Mouse (Mus musculus): ENCODE data around the gene Lypd5.

DNA sequence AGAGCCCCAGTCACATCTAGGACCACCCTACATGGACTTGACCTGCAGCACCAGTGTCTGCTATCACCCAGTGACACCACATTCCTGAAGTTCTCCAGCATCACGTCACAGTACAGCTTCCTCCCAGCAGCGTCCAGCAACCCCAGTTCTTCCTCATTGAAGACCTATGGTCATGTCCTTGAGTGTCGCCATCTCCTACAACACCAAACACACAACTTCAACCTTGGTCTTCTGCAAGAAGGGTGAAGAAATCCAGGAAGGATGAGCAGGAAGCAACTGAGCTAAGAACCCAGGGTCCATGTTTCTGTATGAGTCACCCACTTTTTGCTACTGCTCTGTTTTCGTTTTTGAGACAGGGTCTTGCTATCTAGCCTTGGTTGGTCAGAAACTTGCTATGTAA lies 26.4 kb upstream of the Lypd5 start:
- TF ChIP-seq CTCF (conservative IDR thresholded peaks at IDR 0.05; ENCODE audit: insufficient read depth, insufficient read length, low read depth, low read length): no peak
- TF ChIP-seq POLR2A (IDR thresholded peaks at IDR 0.05; ENCODE audit: low read depth, low read length): no peak

All from kidney, adult 2 months (tissue).